Mouse (Mus musculus) T-helper 17 cell (primary cell): ENCODE measurements around the gene Kctd11.
"Not testable (repeated sequence)": the region's sequence is repeated elsewhere in the genome, so short reads cannot be mapped to it uniquely, and the experiment has no call there.

Experiments used
- in situ Hi-C, 2 experiments: fragments of 300-600 bp; cut with MboI, MseI; formaldehyde crosslinking; loops; 1 replicate in 1 of 2; 2 replicates in 1 of 2; pipeline ENCODE4 v1.15.1; 2025; ENCODE audit warnings: high pct_unique_total_duplicates in 2 of 2

Gene Kctd11

GRCm38 (mm10) chr11:69883527-69884151 lies 2.4 kb upstream of the Kctd11 start:
- in situ Hi-C loops: loop anchor here in 1 of 2 experiments (5.0 kb wide), 1 partner anchor 64 kb away; the partner anchor contains the start of gene Slc2a4

GRCm38 (mm10) chr11:69883066-69883465 lies 1.9 kb upstream of the Kctd11 start:
- in situ Hi-C loops: loop anchor here in 1 of 2 experiments (5.0 kb wide), 1 partner anchor 64 kb away; the partner anchor contains the start of gene Slc2a4

DNA sequence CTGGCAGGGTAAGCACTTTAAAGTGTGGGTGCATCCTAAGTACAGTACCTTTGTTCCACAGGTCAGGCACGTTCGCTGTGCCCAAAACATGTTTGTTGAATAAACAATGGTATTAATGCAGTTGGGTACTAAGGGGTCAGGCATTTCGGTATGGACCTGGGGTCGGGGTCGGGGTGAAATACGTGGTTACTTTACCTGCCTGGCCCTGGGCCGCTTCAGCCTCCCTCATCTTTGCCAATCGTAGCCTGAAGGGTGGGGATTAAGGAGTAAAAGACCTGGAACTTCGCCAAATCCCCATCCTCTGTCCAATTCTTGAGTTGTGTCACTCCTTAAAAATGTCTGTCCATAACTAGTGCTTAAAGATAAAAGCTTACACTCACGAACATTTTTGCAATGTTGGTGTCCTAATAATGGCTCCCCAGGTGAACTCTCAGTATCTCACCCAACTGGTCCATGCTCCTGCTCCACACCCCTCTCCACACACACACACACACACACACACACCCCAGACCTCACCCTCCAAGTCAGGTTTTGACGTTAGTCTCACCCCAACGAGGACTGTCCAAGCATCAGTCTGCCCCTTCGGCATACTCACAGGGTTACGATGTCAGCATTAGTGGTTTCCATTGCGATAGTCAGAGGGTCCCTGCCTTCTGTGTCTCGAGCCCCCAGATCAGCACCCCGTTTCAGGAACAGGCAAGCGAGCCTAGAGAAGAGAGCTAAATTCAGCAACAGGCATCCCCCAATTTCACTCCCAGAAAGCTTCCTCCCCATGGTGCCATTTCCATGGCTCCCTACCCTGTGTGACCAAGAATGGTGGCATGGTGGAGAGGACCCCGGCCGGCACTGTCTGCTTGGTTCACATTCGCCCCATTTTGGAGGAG lies 823 bp upstream of the Kctd11 start:
- in situ Hi-C loops: loop anchor here in 1 of 2 experiments (5.0 kb wide), 1 partner anchor 65 kb away; the partner anchor contains the start of gene Slc2a4

DNA sequence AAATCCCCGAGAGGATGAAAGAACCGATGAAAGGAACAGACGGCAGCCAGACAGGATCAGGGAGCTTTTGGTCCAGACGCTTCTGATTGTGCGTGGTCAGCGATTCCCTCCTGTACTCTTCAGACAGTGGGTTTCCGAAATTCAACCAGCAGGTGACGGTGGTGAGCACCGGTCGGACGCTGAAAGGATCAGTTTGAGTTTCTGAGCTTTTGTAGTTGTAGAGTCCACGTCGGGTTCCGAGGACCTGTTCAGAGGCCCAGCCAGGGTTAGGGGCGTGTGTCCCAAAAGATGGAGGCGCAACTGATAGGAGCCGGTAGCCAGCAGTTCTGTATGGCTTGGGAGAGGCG lies 727 bp downstream of the Kctd11 start:
- in situ Hi-C loops: loop anchor here in 1 of 2 experiments (5.0 kb wide), 1 partner anchor 67 kb away; the partner anchor contains the start of gene Slc2a4

GRCm38 (mm10) chr11:69879711-69880110 lies 1.5 kb downstream of the Kctd11 start:
- in situ Hi-C loops: loop anchor here (5.0 kb wide), 6 partner anchors 68 to 192 kb away; partner anchors contain the start of genes Fgf11 (in 1 of the 2), Polr2a (in 1 of the 2), Slc2a4 (in 1 of the 2) and Tmem102 (in 1 of the 2)

- in situ Hi-C loops: loop anchor here (5.0 kb wide), 5 partner anchors 72 to 192 kb away; partner anchors contain the start of genes Fgf11 (in 1 of the 2), Polr2a (in 1 of the 2), Tmem102 (in 1 of the 2) and Tnfsf13 (in 1 of the 2)
Measured at GRCm38 (mm10) chr11:69878952-69879351, 2.3 kb downstream of the Kctd11 start.

GRCm38 (mm10) chr11:69878399-69878798 lies 2.8 kb downstream of the Kctd11 start:
- in situ Hi-C loops: loop anchor here (5.0 kb wide), 5 partner anchors 71 to 191 kb away; partner anchors contain the start of genes Fgf11 (in 1 of the 2), Polr2a (in 1 of the 2), Tmem102 (in 1 of the 2) and Tnfsf13 (in 1 of the 2)

DNA sequence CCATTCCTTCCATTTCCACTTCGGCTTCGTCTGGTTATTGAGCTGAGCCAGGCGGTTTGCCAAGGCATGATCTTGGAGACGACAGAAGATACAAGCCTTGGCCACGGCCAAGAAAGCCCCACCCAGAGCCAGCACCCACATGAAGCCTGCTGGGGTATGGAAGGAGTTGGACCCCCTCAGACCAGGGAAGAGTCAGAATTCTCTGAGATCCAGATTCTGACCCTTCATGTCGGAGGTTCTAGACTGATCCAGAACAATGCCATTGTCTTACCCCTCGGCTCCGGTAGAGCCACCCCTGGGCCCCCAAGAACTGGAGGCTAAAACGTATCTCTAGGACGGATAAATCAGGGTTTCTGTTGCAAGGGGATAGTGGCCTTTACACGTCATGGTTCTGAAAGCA lies 3.3 kb downstream of the Kctd11 start, which contains the start of gene Tmem95:
Tmem95 (minus strand) TSS at position 141 of the 400 bp plus-strand sequence.
- in situ Hi-C loops: loop anchor here (5.0 kb wide), 5 partner anchors 71 to 191 kb away; partner anchors contain the start of genes Fgf11 (in 1 of the 2), Polr2a (in 1 of the 2), Tmem102 (in 1 of the 2) and Tnfsf13 (in 1 of the 2)

- in situ Hi-C loops: loop anchor here (5.0 kb wide), 5 partner anchors 70 to 190 kb away; partner anchors contain the start of genes Fgf11 (in 1 of the 2), Polr2a (in 1 of the 2), Tmem102 (in 1 of the 2) and Tnfsf13 (in 1 of the 2)
Measured at GRCm38 (mm10) chr11:69876867-69877266, 4.3 kb downstream of the Kctd11 start.

DNA sequence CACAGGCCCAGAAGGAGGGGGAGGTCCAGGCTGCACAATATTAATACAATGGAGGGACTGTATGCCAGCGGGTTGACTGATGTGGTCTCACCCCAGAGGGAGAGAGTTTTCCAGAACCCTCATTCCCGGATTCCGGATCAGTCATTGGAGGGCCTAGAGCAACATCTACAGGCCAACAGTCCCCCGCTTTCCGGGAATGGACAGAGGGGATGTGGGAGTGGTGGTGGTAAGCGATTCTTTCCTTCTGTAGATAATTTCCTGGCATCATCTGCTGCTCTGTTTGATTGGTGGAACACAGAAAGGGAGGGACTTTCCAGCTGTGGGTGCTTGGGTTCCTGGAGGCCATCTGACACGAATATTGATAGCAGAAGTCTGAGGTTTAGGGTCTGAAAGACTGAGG lies 5.0 kb downstream of the Kctd11 start:
- in situ Hi-C loops: loop anchor here (5.0 kb wide), 5 partner anchors 69 to 189 kb away; partner anchors contain the start of genes Fgf11 (in 1 of the 2), Polr2a (in 1 of the 2), Tmem102 (in 1 of the 2) and Tnfsf13 (in 1 of the 2)

GRCm38 (mm10) chr11:69872451-69872850 lies 8.8 kb downstream of the Kctd11 start:
- in situ Hi-C loops: no loop called here

DNA sequence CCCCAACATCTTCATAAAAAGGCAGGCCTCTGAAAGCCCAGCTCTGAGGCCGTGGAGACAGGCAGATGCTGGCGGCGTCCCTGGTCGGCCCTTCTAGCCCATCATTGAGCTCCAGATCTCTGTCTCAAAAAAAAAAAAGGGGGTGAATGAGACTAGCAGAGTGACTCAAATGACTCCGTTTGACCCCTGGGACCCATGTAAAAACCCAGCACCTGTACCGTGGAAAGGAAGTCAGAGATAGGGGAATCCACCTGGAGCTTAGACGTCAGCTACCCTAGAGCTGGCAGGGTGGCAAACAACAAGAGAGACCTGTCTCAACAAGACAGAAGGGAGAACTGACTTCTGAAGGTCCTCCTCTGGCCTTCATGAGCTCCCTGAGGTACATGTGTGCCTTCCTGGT lies 9.4 kb downstream of the Kctd11 start:
- in situ Hi-C loops: no loop called here

DNA sequence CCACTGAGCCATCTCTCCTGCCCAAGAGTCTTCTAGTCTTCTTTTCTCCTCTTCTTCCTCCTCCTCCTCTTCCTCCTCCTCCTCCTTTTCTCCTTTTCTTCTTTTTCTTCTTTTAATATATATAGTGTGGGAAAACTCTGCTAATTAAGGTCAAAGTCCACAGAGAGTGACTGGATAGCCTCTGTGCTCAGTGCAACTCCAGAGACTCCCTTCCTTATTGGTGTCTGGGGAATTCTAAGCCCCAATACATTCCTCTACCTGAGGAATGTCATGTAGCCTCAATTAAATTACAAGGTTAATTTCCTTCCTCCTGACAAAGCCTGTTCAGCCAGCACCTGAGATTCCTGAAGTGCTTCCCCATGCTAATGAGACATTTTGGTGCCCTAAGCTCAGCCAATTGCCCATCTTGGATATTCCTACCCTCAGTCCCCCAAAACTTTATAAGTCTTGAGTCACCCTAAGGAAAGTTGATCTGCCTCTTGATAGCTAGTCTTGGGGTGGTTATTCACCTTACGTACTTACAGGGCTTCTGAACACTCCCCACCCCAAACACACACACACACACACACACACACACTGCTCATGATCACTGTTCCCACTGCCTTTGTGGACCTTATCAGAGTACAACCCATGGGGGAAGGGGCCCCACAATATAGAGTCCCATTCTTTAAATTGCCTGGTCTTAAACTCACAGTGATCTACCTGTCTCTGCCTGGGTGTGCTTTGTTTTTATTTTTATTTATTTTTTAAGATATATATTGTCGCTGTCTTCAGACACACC lies 10.7 kb downstream of the Kctd11 start:
- in situ Hi-C loops: no loop called here

GRCm38 (mm10) chr11:69867335-69867734 lies 13.9 kb downstream of the Kctd11 start:
- in situ Hi-C loops: no loop called here

GRCm38 (mm10) chr11:69865561-69865960 lies 15.6 kb downstream of the Kctd11 start:
- in situ Hi-C loops: no loop called here

GRCm38 (mm10) chr11:69864138-69864860 lies 16.9 kb downstream of the Kctd11 start:
- in situ Hi-C loops: no loop called here

DNA sequence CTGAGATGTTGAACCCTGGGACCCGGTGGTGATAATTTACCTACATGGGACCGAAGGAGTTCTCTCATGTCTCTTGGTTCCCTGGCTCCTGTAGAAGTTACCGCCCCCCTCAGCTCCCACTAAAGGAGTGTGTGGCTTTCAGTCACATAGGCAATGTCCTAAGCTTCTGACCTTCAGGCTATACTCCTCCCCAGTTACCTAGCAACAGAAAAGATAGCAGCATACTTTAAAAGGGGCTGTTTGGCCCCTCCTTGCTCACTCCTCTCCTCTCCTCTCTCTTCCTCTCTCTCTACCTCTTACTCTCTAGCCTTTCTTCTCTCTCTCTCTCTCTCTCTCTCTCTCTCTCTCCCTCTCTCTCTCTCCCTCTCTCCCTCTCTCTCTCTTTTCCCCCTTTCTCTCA lies 17.5 kb downstream of the Kctd11 start:
- in situ Hi-C loops: not testable (repeated sequence)

DNA sequence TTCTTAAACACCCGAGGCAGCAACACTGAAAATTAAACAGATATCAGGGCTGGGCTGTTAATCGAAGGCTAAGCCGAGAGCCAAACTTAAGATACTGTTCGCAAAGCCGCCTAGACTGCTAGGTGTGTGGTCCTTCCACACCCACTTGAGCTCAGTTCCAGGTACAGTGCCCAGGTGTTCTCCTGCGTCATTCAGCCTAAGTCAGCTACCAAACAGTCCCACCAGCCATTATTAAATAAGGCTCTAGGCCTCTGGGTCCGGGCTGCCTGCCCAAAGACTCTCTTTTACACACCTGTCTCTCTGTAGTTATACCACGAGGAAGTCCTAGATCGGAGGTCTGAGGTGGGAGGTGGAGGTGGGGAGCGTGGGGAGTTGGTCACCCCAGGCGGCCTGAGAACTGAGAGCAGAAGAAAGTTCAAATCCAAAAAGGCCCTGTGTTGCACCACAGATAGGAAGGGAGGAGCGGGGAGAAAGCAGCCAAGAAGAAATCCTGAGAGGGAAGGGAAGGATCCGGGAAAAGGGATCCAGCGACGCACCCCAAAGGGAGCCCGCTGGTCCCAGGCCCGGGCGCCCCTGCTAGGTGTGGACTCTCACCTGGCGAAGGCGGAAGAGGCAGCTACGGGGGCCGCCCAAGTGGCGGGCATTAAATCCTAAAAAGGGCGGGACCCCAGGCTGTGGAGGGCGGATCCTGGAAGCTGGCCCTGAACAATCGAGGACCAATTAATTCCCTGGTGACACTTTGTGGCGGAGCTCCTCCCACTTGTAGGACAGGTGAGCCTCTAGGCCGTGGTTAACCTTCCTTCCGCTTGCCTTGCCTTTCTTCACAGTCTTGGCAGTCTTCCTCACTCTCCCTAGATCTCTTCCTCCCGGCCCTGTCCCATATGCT lies 22.9 kb downstream of the Kctd11 start, which contains the start of gene Tnk1:
Tnk1 (minus strand) TSS at position 618 of the 886 bp plus-strand sequence.
- in situ Hi-C loops: no loop called here

DNA sequence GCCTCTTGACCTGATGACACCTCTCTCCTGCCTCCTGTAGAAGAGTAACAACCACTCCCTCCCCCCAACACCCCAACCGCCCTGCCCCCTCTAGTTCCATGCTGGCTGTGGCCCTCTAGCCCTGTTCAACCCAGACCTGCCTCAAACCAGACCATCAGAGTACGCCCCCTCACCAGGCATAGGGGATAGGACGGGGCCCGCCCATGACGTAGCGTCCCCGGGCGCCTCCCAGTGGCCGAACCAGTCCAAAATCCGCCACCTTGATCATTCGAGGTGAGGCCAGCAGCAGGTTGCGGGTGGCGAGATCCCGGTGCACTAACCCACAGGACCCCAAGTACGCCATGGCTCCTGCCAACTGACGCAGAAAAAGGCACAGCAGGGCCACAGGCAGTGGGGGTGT lies 25.9 kb downstream of the Kctd11 start:
- in situ Hi-C loops: no loop called here
